Mouse (Mus musculus) monocyte, adult 2 months (primary cell): ENCODE measurements around the gene Slc23a4.

Experiments used
- DNase-seq, 2 experiments: peaks; one replicate each; pipeline ENCODE4 v3.0.0; 2022; ENCODE audit warnings: low spot score in 2 of 2, low read depth in 1 of 2

Gene Slc23a4

GRCm38 (mm10) chr6:34988081-34988761 is at the start of gene Slc23a4:
Gene Slc23a4 (minus strand): TSS chr6:34988404.
- no peak for DNase-seq

- no peak for DNase-seq
Measured at GRCm38 (mm10) chr6:35033341-35033740, 45.1 kb upstream of the Slc23a4 start.

GRCm38 (mm10) chr6:35032704-35033103 is 44.5 kb upstream of the Slc23a4 start:
- no peak for DNase-seq

- no peak for DNase-seq
Measured at GRCm38 (mm10) chr6:35030811-35031210, 42.6 kb upstream of the Slc23a4 start.

GRCm38 (mm10) chr6:35030226-35030625 is 42.0 kb upstream of the Slc23a4 start:
- DNase-seq = no peak

GRCm38 (mm10) chr6:35028023-35028422 is 39.8 kb upstream of the Slc23a4 start:
- DNase-seq = no peak

GRCm38 (mm10) chr6:35027257-35027656 is 39.1 kb upstream of the Slc23a4 start:
- DNase-seq = no peak

GRCm38 (mm10) chr6:35016624-35017023 is 28.4 kb upstream of the Slc23a4 start:
- no peak for DNase-seq

GRCm38 (mm10) chr6:35011953-35012352 is 23.7 kb upstream of the Slc23a4 start:
- DNase-seq = no peak

GRCm38 (mm10) chr6:35010705-35011104 is 22.5 kb upstream of the Slc23a4 start:
- DNase-seq = no peak

- DNase-seq = no peak
Measured at GRCm38 (mm10) chr6:35002261-35002669, 14.1 kb upstream of the Slc23a4 start.

- no peak for DNase-seq
Measured at GRCm38 (mm10) chr6:34999101-34999500, 10.9 kb upstream of the Slc23a4 start.

- DNase-seq = no peak
Measured at GRCm38 (mm10) chr6:34996496-34996895, 8.3 kb upstream of the Slc23a4 start.

GRCm38 (mm10) chr6:34995265-34995681 is 7.1 kb upstream of the Slc23a4 start:
- DNase-seq = peak; percentile 36 to 54

- no peak for DNase-seq
Measured at GRCm38 (mm10) chr6:34994692-34995091, 6.5 kb upstream of the Slc23a4 start.

GRCm38 (mm10) chr6:34989263-34989662 is 1.1 kb upstream of the Slc23a4 start:
- no peak for DNase-seq

- no peak for DNase-seq
Measured at GRCm38 (mm10) chr6:34987085-34987645, 1.0 kb downstream of the Slc23a4 start.

GRCm38 (mm10) chr6:34980661-34981060 is 7.5 kb downstream of the Slc23a4 start:
- DNase-seq = no peak

GRCm38 (mm10) chr6:34979291-34979690 is 8.9 kb downstream of the Slc23a4 start:
- no peak for DNase-seq

GRCm38 (mm10) chr6:34971181-34971580 is 17.0 kb downstream of the Slc23a4 start:
- DNase-seq = no peak

- no peak for DNase-seq
Measured at GRCm38 (mm10) chr6:34965819-34966539, 22.2 kb downstream of the Slc23a4 start.

- DNase-seq = peak; percentile 15 to 44
Measured at GRCm38 (mm10) chr6:34964550-34964949, 23.7 kb downstream of the Slc23a4 start.
